Mouse (Mus musculus) mammary gland, adult 2 months (tissue): Measurements from ENCODE around the gene Zfp426. TPM values are rescaled to one million over a fixed set of nuclear protein-coding genes. Genes with fewer than 3 reads are reported as not detected.

Source experiments
- polyA plus RNA-seq: library from polyadenylated mRNA; depleted of rRNA; stranded (reverse); fragments of >200 nt; gene quantifications from 2 replicates; pipeline ENCODE4 v1.2.3, GENCODE M21; 2012; ENCODE audit warnings: low replicate concordance; rRNA removed

The Zfp426 gene
- 3.2 and 9.4 TPM in 2 replicates for polyA plus RNA-seq

GRCm38 (mm10) chr9:20492527-20493233 lies at the start of gene Zfp426:
TSS of gene Zfp426 (minus strand) at chr9:20492746.

GRCm38 (mm10) chr9:20521306-20521957 lies 28.9 kb upstream of the Zfp426 start, which contains the start of gene Zfp266:
TSS of gene Zfp266 (minus strand) at chr9:20521417.

GRCm38 (mm10) chr9:20459377-20460317 lies 32.9 kb downstream of the Zfp426 start, which contains the start of gene Zfp26:
TSS of gene Zfp26 (minus strand) at chr9:20460162.

Other genes with a start within 250 kb of the Zfp426 start
- gene Olfr39, start 210.4 kb downstream of the Zfp426 start, polyA plus RNA-seq = not detected in 2 replicates
- not detected in 2 replicates for gene Olfr873, start 194.2 kb downstream of the Zfp426 start, polyA plus RNA-seq
- gene Olfr18, start 156.7 kb downstream of the Zfp426 start, polyA plus RNA-seq = not detected in 2 replicates
- gene Zfp560, start 107.6 kb downstream of the Zfp426 start, polyA plus RNA-seq = 2.2 and 8.0 TPM in 2 replicates
- 1.2 and 3.2 TPM in 2 replicates for gene Zfp26, start 32.6 kb downstream of the Zfp426 start, polyA plus RNA-seq
- gene Zfp266, start 28.7 kb upstream of the Zfp426 start, polyA plus RNA-seq = 2.8 and 8.3 TPM in 2 replicates
- gene Zfp846, start 88.5 kb upstream of the Zfp426 start, polyA plus RNA-seq = 2.2 and 2.7 TPM in 2 replicates
- 105 and 165 TPM in 2 replicates for gene Ubl5, start 150.1 kb upstream of the Zfp426 start, polyA plus RNA-seq
- 41.6 and 91.3 TPM in 2 replicates for gene Fbxl12, start 152.0 kb upstream of the Zfp426 start, polyA plus RNA-seq
- 16.0 and 19.1 TPM in 2 replicates for gene Pin1, start 159.3 kb upstream of the Zfp426 start, polyA plus RNA-seq